Mouse (Mus musculus) spleen, postnatal 10 days (tissue): ENCODE data around the gene Wdr74.
A peak's percentile ranks its signal among the peaks of the same experiment; 100 is the strongest.

Experiments
- DNase-seq, 2 experiments: peaks; one replicate each; pipeline ENCODE4 v3.0.0; 2021 to 2022; ENCODE audit warnings: low spot score in 2 of 2

The Wdr74 gene

GRCm38 (mm10) chr19:8741243-8741869, 5.7 kb downstream of the Wdr74 start, which contains the start of gene Stx5a:
Gene Stx5a, plus strand, starts transcription at chr19:8741413.
- peak; percentile 96 for DNase-seq

DNA sequence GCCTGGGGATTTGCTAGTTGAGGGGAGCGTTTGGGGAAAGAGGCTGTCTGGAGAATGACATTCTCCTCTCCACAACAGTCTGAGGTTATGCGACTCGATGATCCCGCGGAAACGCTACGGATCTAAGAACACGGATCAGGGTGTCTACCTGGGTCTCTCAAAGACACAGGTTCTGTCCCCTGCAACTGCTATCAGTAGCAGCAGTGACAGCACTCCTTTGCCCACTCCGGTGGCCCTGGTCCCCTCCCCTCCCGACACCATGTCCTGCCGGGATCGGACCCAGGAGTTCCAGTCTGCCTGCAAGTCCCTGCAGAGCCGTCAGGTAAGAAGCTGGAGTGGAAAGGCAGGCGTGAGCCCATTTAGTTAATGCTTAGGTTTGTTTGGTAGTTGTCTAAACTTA, 6.5 kb downstream of the Wdr74 start:
- DNase-seq, result peak; percentile 42 to 47

DNA sequence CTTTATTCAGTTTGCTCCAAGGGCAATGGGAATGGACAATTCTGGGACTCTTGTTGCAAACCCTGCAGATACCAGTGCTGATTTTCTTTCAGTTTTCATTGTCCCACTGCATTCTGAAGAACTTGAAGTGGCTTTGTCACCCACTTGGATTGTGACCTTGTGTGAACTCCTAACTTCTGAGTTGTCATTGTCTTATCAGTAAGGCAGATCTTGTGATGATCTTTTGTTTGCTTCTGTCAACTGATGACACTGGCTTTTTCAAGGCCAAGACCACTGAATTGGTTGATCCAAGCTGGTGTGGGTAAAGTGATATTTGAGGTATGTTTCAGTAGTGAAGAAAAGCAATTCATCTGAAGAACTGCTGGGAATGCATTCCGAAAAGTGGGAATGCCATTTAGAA, 9.8 kb downstream of the Wdr74 start:
- DNase-seq, result no peak

DNA sequence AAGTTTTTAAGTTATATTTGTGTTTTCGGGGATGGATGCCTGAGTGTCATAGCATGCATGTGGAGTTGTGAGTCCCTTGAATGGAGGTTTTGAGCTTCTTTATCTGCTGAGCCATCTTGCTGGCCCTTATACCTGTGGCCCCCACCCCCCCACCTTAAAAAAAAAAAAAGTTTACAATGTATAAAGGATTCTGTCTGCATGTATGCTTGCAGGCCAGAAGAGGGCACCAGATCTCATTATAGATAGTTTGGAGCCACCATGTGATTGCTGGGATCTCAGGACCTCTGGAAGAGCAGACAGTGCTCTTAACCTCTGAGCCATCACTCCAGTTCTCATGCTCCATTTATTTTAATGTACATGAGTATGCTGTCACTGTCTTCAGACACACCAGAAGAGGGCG, 11.7 kb downstream of the Wdr74 start:
- no peak for DNase-seq

- no peak for DNase-seq
Measured at GRCm38 (mm10) chr19:8755652-8756051, 20.0 kb downstream of the Wdr74 start.

- DNase-seq, result peak; percentile 93 to 97
Measured at GRCm38 (mm10) chr19:8756635-8757387, 21.2 kb downstream of the Wdr74 start, which contains the start of gene Nxf1. Gene Nxf1, plus strand, starts transcription at chr19:8757073.

- no peak for DNase-seq
Measured at GRCm38 (mm10) chr19:8757471-8757998, 21.9 kb downstream of the Wdr74 start.

DNA sequence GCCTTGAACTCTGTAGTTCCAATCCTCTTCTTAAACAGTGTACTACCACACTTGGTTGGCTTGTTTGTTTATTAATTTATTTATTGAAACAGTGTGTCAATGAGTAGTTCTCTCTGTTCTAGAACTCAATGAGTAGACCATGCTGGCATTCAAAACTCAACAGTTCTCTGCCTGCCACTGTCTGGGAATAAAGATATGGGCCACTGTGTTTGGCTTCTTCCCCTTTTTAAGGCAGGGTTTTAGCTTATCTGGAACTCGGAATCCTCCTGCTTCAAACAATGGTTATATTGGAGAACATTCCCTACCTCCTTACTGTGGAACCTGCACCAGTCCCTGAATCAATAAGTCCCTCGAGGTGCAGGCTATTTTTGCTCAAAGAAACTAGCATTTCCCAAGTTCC, 23.3 kb downstream of the Wdr74 start:
- no peak for DNase-seq

DNA sequence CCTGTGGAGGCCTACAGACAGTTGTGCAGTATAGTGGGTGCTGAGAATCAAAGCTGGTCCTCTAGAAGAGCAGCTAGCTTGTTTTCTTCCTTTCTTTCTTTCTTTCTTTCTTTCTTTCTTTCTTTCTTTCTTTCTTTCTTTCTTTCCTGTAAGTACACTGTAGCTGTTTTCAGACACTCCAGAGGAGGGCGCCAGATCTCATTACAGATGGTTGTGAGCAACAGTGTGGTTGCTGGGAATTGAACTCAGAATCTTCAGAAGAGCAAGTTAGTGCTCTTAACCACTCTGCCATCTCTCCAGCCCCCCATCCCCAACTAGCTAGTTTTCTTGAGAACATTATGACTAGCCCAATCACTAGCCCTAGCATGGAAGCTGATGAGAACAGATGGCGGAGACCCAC, 25.1 kb downstream of the Wdr74 start:
- peak in 1 of 2 experiments; percentile 50 for DNase-seq

DNA sequence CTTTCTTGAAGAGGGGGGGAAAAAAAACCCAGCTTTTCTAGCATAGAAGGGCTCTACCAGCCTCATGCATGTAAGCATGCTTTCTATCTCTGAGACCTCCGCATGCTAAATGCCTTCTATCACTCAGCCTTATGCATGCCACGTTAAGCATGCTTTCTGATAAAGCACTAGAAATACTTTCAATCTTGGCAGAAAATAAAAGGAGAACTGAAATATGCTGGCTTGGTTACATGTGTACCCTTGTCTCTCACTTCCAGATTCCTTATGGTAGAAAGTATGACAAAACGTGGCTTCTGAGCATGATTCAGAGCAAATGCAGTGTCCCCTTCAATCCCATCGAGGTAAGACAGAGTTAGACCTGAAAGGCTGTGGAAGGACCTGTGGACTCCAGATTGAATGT, 27.6 kb downstream of the Wdr74 start:
- no peak for DNase-seq

DNA sequence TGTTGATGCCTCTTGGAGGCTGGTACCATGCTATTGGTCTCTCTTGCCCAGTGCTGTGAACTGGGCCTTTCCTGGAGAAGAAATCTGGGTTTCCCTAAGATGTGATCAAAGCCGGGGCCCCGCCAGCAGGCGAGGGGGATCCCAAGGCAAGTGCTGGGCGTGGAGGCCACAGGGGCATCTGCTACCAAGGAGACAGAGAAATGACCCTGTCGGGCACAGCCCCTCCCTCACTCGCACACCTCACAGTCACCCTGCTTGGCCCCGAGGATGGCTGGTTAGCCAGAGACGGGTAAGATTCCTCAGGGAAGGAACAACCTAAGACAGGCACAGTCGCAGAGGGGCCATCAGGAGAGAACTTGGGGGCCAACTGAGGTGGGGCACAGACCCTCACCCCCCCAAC, 29.9 kb downstream of the Wdr74 start:
- DNase-seq, result no peak

DNA sequence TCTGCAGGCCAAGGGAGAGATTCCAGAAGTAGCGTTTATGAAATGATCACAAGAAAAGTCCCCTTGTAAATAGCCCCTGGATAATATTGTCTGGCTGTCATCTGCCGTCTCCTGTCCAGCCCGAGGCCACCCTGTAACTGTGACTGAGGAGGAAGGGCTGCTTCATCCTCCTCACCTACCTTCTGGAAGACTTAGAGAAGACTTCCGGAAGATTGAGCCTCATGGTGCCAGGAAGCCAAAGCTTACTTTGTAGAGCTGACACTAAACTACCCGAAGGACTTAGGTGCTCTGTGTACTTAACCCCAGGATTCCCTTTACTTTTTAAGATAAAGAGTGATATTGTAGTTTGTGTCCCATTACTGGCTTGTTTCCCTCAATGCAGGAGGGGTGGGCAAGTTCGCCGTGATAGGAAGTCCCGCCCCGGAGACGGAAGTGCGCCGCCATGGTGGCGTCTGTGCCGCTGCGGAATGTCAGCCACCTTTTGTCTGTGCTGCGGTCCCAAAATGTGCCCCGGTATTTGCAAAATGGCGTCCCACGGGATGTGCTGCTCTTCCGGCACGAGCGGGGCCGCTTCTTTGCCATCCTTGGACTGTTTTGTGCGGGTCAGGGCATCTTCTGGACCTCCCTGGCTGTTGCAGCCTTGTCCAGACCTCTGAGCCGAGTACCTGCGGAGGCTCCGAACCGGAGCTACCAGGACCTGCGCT, 35.1 kb downstream of the Wdr74 start, which contains the start of gene Tmem223:
TSS of gene Tmem223 (plus strand) at position 430 of the 704 bp plus-strand sequence.
- peak; percentile 64 to 87 for DNase-seq

- DNase-seq, result peak in 1 of 2 experiments; percentile 26
Measured at GRCm38 (mm10) chr19:8772996-8773395, 37.4 kb downstream of the Wdr74 start.

DNA sequence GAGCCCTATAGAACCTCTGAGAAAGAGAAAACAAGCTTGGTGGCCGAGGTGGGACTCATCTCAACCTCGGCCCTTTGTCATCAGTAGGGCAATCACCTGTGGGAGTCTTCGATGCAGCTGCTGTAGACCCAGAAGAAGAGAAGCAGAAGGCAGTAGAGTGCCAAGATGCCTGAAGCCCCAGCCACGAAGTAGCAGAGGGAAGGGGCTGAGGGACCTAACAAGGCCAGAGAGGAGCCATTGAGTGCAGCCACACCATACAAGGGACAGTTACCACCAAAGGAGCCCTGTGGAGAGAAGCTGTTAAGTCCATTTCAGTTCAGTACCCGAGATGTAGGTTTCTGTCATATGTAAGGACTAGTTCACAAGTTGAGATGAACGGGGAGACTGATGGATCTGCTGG, 37.8 kb downstream of the Wdr74 start:
- DNase-seq, result peak in 1 of 2 experiments; percentile 16

GRCm38 (mm10) chr19:8774086-8774835, 38.6 kb downstream of the Wdr74 start, which contains the start of gene Tmem179b:
Gene Tmem179b, minus strand, starts transcription at chr19:8774467.
- DNase-seq, result peak; percentile 99

DNA sequence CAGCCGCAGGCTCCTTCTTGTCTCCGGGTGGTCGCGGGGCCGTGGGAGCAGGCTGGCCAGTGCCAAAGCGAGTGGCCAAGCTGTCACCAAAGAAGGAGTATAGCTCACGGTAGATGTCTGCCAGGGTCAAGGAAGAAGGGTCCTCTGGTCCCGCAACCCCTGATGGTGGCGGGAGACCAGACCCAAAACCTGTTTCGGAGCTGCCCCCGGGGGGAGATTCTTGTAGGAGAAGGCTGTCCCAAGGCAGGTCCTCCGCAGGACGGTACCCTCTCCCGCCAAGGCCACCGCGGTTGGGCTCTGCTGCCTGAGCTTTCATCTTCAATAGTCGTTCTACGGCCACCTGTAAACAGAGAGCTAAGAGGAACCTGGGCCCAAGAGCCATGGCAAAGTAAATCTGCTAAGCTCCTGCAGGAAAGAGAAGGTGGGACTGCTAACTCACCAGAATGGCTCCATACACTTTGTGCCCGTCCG, 39.4 kb downstream of the Wdr74 start:
- DNase-seq, result peak; percentile 51 to 60

- DNase-seq, result peak; percentile 80 to 93
Measured at GRCm38 (mm10) chr19:8786008-8786781, 50.6 kb downstream of the Wdr74 start, which contains the start of gene Taf6l. Gene Taf6l, minus strand, starts transcription at chr19:8786417.

GRCm38 (mm10) chr19:8788521-8788920, 52.9 kb downstream of the Wdr74 start:
- DNase-seq, result no peak

- DNase-seq, result no peak
Measured at GRCm38 (mm10) chr19:8789171-8789570, 53.5 kb downstream of the Wdr74 start.

- no peak for DNase-seq
Measured at GRCm38 (mm10) chr19:8790171-8790570, 54.5 kb downstream of the Wdr74 start.
